Mouse (Mus musculus): ENCODE results near the gene Mfsd4b5. TPM values are rescaled to one million over a fixed set of nuclear protein-coding genes. Genes with fewer than 3 reads are reported as not detected.
"Not testable (repeated sequence)": the region's sequence is repeated elsewhere in the genome, so short reads cannot be mapped to it uniquely, and the experiment has no call there.

Gene Mfsd4b5
- under 1 TPM; 0.32 to 0.36 TPM for total RNA-seq (2021)
- long read RNA-seq, experiment 1, result 0 reads
- long read RNA-seq, experiment 2, result 0 reads

DNA sequence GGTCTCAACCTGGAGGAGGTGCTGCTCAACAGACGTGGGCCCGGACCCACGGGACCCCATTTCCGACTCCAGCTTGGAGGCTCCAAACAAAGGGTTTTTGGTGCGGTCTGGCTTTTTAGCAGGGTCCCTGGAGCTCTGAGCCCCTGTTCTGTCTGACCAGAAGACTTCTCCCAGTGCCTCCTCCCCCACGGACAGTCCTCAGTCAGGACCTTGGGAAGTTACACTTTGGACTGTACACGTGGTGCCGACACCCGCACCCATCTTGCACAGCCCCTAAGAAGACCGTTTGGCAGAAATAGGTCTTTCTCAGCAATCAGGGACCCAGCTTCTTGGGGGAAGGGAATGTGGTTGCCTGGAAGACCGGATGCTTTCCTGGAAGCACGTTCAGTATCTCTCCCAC, at the start of gene Mfsd4b5:
Gene Mfsd4b5 (minus strand): TSS at position 181 of the 400 bp plus-strand sequence.
- no peak for DNase-seq

DNA sequence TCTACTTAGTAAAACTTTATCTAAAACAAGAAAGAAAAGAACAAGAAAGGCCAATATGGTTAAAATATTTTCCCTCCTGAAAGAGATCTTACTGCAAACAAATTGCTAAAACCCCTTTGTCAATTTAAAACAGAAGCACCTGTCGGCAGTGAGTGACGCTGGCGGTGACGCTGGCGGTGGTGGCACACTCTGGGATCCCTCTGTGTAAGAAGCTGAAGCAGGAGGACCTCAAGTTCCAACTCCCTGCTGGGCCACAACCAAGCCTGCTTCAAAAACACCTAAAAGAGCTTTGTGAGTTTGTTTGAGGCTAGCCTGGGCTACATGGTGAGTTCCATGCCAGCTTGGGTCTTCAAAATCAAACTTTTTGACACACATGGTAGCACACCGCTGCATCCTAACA, 48.5 kb upstream of the Mfsd4b5 start:
- DNase-seq, result no peak

DNA sequence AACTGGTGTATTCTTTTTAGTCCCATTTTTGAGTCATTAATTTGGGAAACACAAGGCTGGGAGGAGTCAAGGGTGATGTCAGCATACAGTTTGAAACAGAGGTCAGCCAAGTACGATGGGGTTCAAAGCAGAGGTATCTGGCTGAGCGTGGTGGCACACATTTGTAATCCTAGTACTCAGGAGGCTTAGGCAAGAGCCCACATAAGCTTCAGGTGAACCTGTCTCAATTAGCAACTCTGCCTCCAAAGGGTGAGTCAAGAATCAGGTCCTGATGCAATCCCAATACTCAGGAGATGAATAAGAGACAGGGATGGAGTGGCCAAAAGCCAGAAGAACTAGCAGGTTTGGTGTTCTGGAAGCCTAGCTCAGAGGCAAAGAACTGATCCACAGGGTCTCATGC, 46.5 kb upstream of the Mfsd4b5 start:
- no peak for DNase-seq

DNA sequence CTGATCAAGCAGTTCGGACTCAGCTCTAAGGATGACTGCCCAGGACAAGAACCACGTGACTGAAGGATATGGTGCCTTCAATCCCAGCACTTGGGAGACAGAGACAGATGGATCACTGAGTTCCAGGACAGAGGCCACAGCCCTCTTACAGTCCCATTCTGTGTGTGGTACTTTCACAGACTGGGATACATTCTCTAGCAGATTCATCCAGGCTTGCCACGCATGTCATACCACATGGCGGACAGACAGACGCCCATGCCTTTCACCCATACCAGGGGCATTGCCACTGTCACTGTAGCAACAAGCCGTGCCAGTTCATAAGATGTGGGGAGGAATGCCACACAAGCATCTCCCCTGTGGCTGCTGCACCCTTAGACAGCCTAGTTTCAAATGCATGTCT, 44.3 kb upstream of the Mfsd4b5 start:
- no peak for DNase-seq

DNA sequence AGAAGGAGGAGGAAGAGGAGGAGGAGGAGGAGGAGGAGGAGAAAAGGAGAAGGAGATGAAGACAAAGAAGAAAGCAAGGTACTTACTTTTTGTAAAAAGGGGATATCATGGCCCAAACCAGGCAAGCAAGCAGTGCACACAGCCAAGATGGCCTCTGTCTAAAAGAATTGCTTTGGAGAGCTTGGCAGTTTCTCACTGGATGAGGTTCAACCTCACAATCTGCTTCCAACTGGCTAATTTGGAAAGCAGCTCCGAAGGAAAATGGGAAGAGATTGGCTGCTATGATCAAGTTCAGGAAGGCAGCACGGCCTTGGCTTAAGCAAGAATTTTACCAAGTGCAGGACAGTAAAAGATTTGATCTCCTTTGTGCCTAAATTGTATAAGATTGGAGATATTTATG, 43.2 kb upstream of the Mfsd4b5 start:
- DNase-seq, result peak; percentile 22

DNA sequence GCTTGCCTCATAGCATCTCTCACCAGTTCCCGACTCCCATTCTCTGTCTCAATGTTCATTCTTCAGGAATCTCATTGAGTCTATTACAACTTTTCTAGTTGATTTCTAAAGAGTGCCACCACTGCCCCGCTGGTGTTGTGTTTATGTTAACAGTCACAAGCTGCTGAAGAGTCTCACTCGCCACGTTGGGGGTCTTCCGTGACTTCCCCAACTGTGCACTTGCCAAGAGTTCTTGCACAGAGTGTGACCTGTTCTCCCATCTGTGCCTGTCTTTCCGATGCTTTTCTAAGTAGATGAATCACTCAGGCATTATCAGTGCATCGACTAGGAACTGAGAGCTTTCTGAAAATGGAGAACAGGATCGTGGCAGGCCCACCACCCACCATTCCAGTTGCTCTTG, 41.6 kb upstream of the Mfsd4b5 start:
- DNase-seq, result no peak

DNA sequence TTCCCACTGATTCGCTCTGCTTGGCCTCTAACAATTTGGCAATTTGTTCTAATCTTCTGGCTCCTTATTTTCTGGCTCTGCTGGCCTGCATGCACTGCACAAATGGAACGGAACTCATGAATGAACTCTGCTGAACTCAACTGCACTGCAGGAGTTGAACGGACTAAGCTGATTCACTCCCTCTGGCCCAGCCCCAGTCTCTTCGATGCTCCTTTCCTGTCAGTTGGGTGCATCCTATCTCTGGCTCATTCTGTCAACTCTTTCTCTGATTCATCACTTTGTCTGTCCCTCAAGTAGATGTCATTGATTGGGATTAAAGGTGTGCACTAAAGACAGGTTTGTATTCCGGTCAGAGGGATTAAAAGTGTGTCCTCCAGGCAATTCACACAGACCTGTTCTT, 40.1 kb upstream of the Mfsd4b5 start:
- no peak for DNase-seq

DNA sequence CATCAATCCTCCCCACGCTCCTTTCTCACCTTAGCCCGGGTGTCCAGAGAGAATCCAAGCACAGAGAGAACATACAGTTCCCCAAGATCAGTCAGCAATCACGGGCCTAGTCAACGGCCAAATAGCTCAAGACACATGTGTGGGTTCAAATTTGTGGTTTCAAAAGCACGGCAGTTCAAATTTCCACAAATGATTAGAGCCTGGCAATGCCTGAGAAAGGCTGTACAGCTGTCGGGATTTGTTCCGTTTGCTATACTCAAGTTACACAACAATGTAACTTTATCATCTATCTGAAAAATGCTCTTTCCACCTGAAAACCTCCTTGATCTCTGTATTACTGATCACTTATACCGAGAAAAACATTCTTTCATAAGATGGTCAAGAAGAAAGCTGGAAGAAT, 39.1 kb upstream of the Mfsd4b5 start:
- DNase-seq, result no peak

DNA sequence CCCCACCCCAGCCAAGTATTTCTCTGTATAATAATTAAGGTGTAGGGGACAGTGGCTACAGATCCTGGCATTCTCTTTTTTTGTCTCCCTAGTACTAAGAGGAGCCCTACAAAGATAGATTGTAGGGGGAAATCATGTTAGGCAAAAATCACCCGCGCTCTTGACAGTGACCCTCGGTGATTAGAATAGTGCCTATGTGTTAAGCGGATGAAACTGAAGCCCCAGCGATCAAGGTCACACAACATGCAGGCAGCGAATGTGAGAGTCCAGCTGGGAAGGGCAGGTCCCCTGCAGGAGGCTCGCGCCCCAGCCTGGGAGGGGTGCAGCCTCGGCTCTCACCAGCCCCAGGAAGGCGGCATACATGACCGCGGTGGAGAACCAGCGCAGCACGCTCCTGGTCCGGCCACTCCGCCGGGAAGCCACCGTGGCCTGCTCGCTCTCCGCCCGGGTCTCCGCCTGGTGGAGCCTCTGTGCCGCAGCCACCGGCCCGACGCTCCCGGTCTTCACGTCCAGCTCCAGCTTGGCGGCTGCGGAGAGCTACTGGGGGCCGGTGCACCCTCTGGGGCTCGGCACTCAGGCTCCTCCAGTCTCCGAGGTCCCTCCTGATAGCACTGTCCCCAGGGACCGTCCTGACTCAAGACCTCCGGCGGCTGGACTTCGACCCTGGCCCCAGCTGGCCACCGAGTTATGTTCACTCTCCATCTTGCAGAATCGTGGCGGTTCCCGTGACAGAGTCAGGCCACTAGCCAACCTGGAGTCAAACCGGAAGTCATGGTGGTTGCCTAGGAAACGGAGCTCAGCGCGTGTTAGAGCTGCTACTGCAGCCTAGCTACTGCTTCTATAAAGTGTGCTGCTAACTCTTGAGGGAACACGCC, 38.3 kb upstream of the Mfsd4b5 start, which contains the start of gene Mfsd4b1:
Gene Mfsd4b1 (minus strand): TSS at position 715 of the 875 bp plus-strand sequence.
- DNase-seq, result peak; percentile 77

DNA sequence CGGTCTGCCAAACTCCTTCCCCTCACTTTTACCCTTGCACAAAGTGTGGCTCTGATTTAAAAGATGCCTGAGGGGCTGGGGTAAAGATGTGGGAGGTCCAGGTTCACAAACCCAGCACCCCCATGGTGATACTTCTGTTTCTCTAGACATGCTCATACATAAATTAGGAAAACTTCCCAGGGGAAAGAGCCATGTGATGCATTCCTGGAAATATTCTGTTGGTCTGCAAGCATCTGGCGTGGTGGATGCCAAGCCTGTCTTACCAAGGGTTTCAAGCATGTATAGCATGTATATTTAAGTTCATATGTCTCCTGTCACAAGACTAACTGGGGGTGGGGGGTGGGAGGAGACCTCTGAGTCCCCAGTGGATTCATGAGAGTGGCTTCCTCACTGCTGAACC, 34.0 kb upstream of the Mfsd4b5 start:
- no peak for DNase-seq

DNA sequence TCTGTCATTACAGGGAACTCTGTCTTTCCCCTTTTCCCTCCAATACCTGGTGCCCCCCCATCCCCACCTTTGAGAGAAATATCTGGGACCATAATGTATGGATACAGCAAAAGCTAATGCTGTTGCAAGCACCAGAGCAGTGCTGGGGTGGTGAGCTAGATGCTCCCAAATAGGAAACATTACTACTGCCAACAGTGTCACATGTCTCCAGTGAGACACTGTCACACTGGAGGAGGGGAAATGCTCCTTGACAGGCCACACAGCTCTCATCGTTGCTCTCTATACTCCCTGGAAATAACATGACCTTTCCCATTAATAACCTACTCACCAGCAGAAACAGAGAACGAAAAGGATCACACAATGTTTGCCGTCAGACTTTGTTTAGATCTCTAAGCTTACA, 33.0 kb upstream of the Mfsd4b5 start:
- DNase-seq, result no peak

DNA sequence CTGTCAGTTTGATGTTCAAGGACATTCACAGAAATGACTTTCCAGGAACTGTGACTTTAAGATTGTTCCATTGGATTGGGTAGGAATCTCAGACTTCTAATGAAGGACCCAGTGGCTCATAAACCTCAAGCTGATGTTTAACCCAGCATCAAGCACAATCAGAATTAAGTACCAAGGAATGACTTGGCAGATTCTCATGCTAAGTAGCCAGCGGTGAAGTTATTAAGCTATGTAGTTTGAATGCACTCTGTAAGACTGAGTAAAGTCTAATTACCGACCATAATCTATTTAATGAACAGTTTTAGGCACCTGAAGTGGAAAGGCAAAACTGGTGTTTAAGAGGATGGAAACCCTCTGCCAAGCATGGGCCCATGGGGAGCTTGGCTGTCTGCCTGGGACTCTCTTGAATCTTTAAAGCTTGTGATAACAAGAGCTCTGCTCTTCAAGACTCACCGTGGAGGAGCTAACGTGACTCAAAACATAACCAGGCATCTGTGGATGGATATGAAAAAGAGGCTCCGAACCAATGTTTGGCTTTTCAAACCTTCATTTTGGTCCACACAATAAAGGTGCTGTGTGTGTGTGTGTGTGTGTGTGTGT, 31.9 kb upstream of the Mfsd4b5 start:
- DNase-seq, result no peak

DNA sequence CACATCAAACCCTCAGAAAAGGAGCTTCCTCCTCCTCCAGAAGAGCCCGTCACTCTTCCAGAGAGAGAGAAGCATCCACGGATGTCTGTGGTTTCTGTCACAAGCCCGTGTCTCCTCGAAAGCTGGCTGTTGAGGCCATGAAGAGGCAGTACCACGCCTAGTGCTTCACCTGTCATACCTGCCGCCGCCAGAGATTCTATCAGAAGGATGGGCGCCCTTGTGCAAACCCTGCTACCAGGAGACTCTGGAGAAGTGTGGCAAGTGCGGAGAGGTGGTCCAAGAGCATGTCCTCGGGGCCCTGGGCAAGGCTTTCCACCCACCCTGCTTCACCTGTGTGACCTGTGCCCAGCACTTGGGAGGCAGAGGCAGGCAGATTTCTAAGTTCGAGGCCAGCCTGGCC, 23.1 kb upstream of the Mfsd4b5 start:
- no peak for DNase-seq

DNA sequence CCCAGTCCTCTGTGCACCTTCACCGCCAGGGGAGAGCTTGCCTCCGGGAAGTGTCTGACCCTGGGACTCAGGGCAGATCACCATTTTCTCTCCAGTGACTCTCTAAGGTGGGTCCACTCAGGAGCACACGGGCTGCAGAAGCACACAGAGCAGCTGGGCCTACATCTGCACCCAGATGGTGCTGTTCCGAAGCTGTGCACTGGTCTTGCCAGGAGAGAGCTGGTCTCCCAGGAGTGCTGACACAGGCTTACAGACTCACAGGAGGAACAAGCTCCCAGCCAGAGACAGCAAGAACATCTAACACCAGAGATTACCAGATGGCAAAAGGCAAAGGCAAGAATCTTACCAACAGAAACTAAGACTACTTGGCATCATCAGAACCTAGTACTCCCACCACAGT, 22.4 kb upstream of the Mfsd4b5 start:
- not testable (repeated sequence) for DNase-seq

DNA sequence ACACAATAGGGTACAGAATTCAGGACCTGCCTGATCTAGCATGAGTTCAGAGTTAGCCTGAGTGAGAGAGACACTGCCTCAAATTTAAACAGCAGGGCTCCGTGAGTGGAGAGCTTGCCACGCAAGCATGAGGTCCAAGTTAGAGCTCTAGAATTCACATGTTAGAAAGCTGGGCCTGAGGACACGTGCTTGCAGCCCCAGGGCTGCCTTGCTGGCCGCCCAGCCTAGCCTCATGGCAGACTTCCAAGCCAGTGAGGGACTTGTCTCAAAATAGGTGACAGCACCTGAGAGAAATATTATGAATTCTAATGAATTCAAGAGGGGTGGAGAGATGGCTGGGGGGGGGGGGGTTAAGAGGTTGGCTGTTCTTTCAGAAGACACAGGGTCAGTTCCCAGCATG, 21.5 kb upstream of the Mfsd4b5 start:
- DNase-seq, result no peak

DNA sequence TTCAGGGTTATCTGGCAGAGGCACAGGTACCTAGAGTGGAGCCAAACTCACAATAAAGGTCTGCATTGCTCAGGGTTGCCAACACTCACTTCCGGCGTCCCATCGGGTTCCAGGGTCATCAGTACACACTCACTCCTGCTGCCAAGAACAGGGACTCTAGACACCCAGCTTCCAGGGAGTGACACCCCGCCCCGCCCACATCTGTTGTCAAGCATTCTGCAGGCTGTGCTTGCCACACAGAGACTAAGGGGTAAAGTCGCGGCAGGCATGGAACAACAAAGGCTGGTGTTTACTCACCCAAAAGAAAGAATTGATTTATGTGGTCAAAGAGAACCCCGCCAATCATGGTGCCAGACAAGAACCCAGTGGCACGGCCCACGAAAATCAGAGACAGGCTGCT, 20.5 kb upstream of the Mfsd4b5 start:
- no peak for DNase-seq

DNA sequence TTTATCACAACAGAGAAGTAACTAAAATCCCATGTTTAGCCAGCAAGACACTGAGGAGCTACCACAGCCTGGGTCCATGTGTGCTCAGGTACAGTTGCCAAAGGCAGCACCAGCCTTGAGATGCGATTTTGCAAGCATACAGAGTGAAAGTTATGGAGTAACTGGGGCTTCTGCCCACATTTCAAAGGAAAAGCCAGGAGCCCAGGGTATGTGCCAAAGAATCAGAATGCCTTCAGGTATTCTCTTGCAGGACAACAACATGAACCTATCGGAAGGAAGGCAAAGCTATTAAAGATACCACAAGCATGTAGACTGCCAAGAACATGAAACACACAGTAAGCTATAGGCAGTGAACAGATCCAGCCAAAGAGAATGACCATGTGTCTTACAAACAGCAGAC, 14.3 kb upstream of the Mfsd4b5 start:
- DNase-seq, result no peak

DNA sequence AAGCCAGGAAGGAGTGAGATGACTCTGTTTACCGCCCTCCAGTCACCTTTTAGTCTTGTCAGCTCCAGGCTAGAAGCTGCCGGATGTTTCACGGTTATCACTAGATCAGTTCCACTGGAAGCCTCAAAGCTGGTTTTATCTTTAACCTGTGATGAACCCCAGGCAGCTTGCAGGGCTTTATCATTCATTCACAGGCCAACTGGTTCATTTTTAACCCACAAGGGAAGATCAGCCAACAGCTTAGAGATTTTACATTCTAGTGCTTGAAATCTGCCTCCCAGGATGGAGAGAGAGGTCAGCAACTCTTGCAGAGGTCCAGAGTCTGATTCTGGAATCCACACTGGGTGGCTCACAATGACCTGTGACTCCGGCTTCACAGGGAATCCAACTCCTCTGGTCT, 4.7 kb upstream of the Mfsd4b5 start:
- DNase-seq, result no peak

DNA sequence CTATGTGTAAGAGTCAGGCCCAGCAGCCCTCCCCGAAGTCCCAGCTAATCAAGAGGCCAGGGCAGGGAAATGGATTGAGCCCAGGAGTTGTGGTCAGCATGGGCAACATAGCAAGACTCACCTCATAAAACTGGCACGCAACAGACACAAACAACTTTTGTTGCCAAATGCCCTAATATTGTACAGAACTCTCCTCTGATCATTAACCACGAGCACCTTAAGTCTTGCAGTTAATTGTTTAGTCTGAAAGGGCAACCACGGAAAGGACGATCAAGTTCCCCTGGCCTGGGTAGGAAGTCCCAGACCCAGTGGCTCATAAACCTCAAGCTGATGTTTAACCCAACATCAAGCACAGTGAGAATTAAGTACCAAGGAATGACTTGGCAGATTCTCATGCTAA, 3.8 kb downstream of the Mfsd4b5 start:
- no peak for DNase-seq

DNA sequence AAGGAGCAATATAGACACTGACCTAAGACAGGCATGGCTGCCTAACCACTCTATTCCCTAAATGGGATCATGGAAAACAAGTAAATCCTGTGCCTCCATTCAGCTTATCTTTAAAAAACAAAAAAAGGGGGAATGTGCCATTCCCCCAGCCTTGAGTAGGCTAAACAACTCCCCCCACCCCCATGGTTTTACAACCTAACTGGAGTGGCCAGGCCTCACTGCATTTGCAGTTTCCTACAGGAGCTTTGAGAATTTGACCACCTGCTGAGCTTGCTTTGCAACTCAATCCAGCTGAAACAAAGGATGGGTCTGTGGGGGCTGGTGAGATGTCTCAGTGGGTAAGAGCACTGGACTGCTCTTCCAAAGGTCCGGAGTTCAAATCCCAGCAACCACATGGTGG, 8.2 kb downstream of the Mfsd4b5 start:
- no peak for DNase-seq

DNA sequence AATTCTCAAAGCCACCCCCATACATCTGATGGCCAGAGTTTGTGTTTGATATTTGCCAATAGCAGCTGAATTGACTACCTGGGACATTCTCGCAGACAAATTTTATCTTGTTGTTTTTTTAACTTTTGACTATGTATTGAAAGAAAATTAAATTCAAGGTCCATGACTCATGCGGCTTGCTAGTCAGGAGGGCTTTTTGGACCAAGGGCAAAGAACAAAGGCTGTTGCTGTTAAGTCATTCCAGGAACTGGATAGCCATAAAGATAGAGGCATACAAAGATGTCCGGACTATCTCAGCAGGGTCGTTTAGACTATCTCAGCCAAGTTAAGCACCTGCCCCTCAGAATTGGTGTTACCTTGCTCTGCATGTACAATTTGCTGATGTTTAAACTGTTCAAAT, 9.1 kb downstream of the Mfsd4b5 start:
- no peak for DNase-seq

DNA sequence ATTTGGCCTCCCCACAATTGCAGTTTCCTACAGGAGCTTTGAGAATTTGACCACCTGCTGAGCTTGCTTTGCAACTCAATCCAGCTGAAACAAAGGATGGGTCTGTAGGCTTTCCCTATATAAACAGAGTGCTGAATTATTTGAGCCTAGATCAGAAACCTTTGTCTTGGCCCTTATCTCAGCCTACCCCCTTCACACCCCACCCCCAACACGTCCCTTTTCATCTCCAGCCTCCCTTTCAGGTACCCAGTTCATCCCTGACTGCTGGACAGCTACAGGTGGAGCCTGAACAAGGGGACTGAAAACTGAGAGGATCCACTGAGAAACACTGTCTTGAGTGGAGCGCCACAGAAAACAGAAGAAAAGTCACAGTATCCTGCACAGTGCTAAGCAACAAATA, 10.7 kb downstream of the Mfsd4b5 start:
- no peak for DNase-seq

DNA sequence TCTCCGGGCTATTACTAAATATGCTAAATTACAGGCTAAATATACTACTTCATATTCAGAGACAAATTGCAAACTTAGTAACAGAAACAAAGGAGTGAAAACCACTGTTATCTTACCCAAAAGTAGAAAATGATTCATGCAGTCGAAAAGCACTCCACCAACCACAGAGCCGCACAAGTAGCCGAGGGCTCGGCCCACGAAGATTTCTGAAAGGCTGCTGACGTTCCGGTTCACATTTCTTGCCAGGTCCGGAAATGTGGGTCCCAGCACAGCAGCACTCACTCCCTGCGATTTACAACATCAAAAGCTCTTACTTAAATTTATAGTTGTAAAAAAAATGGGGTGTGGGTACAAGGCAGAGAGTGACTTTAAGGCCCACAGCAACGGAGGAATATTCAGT, 11.5 kb downstream of the Mfsd4b5 start:
- DNase-seq, result no peak

DNA sequence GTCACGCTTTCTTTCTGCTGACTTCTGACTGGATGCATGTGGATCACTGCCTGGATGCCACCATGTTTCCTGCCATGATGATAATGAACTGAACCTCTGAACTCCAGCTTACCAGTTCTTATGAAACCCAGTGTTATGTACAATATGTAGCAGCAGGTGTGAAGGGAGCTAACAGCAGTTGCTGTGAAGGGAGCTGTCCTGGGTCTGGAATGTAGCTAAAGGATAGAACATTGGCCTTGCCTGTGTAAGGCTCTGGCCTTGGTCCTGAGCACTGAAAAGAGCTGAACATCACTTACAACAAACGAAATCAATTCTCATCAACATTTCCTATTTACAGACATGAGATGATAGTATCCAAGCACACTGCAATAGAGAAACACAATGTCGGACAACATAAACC, 18.9 kb downstream of the Mfsd4b5 start:
- no peak for DNase-seq
